Mouse (Mus musculus) urinary bladder, adult 2 months (tissue): Measurements from ENCODE around the gene Lrguk. TPM values are rescaled to one million over a fixed set of nuclear protein-coding genes. Genes with fewer than 3 reads are reported as not detected.

ENCODE experiments used
- DNase-seq: peaks from one replicate; pipeline ENCODE4 v3.0.0; 2022; ENCODE audit warnings: low spot score
- polyA plus RNA-seq: library from polyadenylated mRNA; depleted of rRNA; stranded (reverse); fragments of >200 nt; gene quantifications from 2 replicates; pipeline ENCODE4 v1.2.3, GENCODE M21; 2012; rRNA removed

The Lrguk gene
- polyA plus RNA-seq, 1 experiment: 0.10 TPM

DNA sequence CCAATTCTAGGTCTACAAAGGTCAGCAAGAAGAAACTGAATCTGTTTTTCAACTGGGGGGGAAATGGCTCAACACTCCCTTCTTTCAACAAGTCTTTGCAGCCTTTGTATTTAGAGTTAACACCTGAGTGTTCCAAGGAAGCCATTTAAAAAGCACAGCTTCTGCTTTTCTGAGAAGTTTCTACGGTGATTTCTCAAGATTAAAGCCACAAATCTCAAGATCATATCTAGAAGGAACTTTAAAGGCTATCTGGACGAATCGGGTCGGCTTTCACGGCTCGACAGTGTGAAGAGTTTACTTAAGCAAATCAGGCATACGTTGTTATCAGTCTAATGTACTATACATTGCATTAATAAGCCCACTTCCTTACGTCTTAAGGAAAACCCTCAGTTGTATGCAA, 145.5 kb downstream of the Lrguk start:
- DNase-seq: no peak

DNA sequence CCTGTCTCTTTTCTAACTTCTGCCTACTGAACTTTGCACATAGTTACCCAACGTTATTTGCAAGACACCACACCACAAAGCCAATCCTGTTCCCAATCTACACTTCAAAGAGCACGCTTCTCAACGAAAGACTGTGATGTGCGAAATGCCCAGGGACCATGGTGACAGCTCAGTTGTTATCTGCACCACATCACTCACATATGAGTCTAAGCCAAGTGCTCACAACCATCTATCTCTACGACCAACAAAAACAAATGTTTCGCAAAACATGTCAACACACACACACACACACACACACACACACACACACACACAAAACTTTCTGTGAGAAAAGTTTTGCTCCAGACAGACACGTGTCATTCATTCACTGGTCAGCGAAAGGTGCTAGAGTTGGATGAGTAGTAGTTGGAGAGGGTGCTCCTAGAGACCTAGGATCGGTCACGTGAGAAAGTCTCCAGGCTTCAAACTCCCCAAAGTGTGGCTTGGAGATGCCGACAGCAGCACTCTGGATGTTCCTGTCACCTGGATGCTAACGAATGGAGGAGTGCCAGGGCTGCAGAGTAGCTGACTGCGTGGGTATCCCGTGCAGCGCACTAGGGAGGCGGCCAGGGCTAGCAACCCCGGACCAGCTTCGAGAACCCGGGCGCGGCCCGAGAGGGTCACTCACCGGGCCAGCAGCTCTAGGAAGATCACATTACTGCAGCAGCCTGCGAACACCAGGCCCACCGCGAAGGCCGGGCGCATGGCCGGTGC, 147.0 kb downstream of the Lrguk start:
- DNase-seq: no peak

DNA sequence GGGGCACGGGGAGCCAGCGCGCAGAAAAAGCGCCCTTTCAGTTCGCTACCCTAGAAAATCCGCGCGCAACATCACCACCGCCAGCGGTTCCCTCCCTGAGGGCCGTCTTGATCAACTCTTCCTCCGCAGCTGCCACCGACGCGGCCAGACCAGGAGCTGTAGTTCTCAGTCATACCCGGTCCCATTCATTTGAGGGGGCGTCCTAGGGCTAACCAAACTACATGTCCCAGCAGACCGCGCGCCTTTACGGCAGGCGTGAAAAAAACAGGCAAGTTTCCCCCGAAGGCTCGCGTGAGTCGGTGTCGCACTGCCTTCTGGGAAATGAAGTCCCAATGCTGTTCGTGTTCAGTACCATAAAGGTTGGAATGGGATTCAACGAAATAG, 147.6 kb downstream of the Lrguk start, which contains the start of gene Slc35b4:
TSS of gene Slc35b4 (minus strand) at position 248 of the 384 bp plus-strand sequence.
- DNase-seq: peak; percentile 69

DNA sequence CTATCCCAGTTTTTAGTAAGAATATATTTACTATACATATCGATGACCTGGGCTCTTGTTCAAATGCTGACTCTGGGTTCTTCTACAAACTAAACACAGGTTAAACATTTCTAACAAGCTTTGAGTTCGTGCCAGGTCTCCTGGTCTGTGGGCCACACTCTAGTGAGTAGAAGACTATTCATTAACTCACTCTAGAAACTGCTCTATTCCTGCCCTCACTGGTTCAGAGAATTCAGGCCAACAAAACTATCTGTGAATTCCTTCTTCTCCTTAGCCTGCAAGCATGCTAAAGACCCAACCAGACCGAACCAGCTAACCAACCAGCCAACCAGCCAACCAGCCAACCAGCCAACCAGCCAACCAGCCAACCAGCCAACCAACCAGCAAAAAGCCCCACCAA, 149.8 kb downstream of the Lrguk start:
- DNase-seq: no peak

DNA sequence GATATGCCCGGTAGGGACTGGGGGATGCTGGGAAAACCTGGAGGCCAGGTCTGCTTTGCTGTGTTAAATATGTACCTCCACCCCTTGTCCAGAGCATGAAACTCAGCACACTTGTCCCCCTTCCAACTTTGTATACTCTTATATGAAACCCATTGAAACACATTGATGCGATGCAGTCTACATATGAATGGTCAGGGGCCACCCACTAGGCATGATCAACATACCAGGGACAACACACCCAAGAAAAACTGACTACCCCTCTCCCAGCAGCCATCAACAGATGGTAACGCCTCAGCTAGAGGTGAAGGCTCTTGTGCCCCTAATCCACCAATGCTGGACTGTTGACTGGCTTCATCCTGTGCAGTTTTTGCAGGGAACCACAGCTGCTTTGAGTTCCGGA, 150.7 kb downstream of the Lrguk start:
- no peak for DNase-seq

DNA sequence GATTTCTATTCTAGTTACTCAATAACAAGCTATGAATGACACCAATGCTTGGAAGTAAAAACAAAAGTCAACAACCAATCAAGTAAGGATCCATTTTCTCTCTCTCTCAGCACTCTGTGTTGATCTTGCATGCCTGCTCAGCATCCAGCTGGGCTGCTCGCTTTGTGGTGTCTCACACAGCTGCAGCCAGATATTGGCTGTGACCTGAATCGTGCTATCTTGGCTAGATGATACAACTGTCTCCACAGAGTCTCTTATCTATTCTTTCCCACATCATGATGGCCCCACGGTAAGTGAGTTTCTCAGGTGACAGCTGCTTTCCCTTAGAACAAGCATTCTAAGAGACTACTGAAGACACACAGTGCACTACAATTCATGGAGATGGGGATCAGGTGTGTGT, 152.7 kb downstream of the Lrguk start:
- no peak for DNase-seq

DNA sequence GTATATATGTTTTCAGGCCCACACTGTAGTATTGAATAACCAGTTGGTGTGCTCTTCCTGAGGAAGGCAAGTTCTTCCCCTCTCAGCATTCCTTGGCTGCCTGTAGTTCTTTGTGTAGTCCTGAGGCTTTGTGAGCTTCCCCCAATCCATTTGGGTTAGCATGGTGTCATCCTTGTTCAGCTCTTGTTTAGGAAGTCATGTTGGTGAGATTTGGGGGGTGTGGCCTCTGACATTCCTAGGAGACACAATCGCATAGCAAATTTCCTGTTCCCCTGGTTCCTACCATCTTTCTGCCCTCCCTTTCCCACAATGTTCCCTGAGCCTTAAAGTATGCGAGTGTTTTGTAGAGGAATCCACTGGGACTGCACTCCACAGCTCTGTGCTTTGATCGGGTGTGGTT, 154.1 kb downstream of the Lrguk start:
- DNase-seq: no peak

Other genes with a start within 250 kb of the Lrguk start
- gene Slc35b4, start 147.7 kb downstream of the Lrguk start, polyA plus RNA-seq: 43.5 and 44.5 TPM in 2 replicates